Mouse (Mus musculus): ENCODE data around the gene Nfkbiz. TPM values are rescaled to one million over a fixed set of nuclear protein-coding genes. Genes with fewer than 3 reads are reported as not detected.
A peak's percentile ranks its signal among the peaks of the same experiment; 100 is the strongest.

Nfkbiz gene
- polyA plus RNA-seq, 2 experiments from 2014 or later, result 33.2 to 39.6 TPM

- ATAC-seq, result no peak
Observed at GRCm38 (mm10) chr16:55832040-55832439, 6.7 kb downstream of the Nfkbiz start.

- no peak for ATAC-seq
Observed at GRCm38 (mm10) chr16:55831451-55831850, 7.2 kb downstream of the Nfkbiz start.

- no peak for ATAC-seq
Observed at GRCm38 (mm10) chr16:55823398-55824155, 15.1 kb downstream of the Nfkbiz start.

- ATAC-seq, result no peak
Observed at GRCm38 (mm10) chr16:55822741-55823397, 15.8 kb downstream of the Nfkbiz start.

- ATAC-seq, result peak; percentile 72
Observed at GRCm38 (mm10) chr16:55821997-55822740, 16.5 kb downstream of the Nfkbiz start.

GRCm38 (mm10) chr16:55821571-55821981 lies 17.1 kb downstream of the Nfkbiz start:
- ATAC-seq, result peak; percentile 6

- ATAC-seq, result peak; percentile 31
Observed at GRCm38 (mm10) chr16:55820916-55821570, 17.7 kb downstream of the Nfkbiz start.

GRCm38 (mm10) chr16:55820161-55820915 lies 18.4 kb downstream of the Nfkbiz start:
- ATAC-seq, result peak; percentile 50

GRCm38 (mm10) chr16:55819186-55819861 lies 19.4 kb downstream of the Nfkbiz start:
- ATAC-seq, result peak; percentile 10

GRCm38 (mm10) chr16:55817717-55818515 lies 20.8 kb downstream of the Nfkbiz start:
- ATAC-seq, result no peak

- no peak for ATAC-seq
Observed at GRCm38 (mm10) chr16:55816202-55816941, 22.3 kb downstream of the Nfkbiz start.

GRCm38 (mm10) chr16:55815466-55815865 lies 23.2 kb downstream of the Nfkbiz start:
- ATAC-seq, result no peak

GRCm38 (mm10) chr16:55814686-55815085 lies 24.0 kb downstream of the Nfkbiz start:
- ATAC-seq, result no peak

GRCm38 (mm10) chr16:55813916-55814315 lies 24.8 kb downstream of the Nfkbiz start:
- ATAC-seq, result no peak

- no peak for ATAC-seq
Observed at GRCm38 (mm10) chr16:55811792-55812191, 26.9 kb downstream of the Nfkbiz start.

GRCm38 (mm10) chr16:55809779-55810514 lies 28.8 kb downstream of the Nfkbiz start:
- peak; percentile 7 for ATAC-seq

GRCm38 (mm10) chr16:55809345-55809744 lies 29.4 kb downstream of the Nfkbiz start:
- ATAC-seq, result peak; percentile 12

GRCm38 (mm10) chr16:55807505-55807932 lies 31.2 kb downstream of the Nfkbiz start:
- no peak for ATAC-seq

GRCm38 (mm10) chr16:55804799-55805198 lies 33.9 kb downstream of the Nfkbiz start:
- peak; percentile 38 for ATAC-seq

Data from CD4-positive, CD25-positive, alpha-beta regulatory T cell, adult 4 months (primary cell).